In the genomic region with DNA sequence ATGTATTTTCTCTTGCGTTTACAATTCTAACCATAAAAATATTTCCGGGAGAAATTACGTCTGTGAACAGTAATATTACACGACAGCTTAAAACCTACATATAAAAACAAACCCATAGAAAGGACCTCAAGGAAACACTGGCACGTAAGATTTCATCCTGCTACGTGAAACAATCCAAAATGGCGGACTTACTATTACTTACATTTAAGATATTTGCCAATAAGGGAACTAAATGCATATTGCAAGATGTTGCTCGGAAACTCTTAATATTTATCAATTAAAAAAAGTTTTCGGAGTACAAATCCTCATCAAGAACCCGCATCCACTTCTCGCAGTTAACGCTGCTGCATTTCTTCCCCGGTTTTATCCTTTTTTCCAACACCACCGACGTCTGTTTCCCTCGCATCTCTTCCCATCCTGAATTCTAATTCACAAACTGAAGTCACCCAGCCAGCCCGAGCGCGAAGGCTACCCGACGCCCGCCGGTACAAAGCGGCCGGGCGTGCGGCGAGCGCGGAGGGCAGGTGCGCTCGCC, we compare ENCODE assay signal across 7 mouse cellular contexts. TPM values are rescaled to one million over a fixed set of nuclear protein-coding genes. Genes with fewer than 3 reads are reported as not detected.
A peak's percentile ranks its signal among the peaks of the same experiment; 100 is the strongest.
DNase-seq lines count a peak whose midpoint lies in the region; ATAC-seq lines count a peak whose summit lies in the region.

No protein-coding gene starts in this region.

- no peak for ATAC-seq in lung, embryonic 16.5 days (ENCODE audit: low read depth)
- ATAC-seq in forebrain, embryonic 11.5 days (replicated peaks; ENCODE audit: low FRiP score): no peak
- ATAC-seq in limb, embryonic 13.5 days (ENCODE audit: low FRiP score, low read depth): no peak
- no peak for ATAC-seq in stomach, embryonic 14.5 days (ENCODE audit: insufficient number of reproducible peaks, insufficient read depth, low FRiP score, low read depth)

- peaks cover 30% of the 10 kb centered on the region for H3K27me3 ChIP-seq in lung, embryonic 16.5 days (ENCODE audit: control insufficient read depth, insufficient read depth, low read depth, low read length)
- H3K27me3 ChIP-seq in forebrain, embryonic 11.5 days (ENCODE audit: control insufficient read depth, insufficient read depth, low read length): no peaks in the 10 kb centered on the region
- peaks cover 34% of the 10 kb centered on the region for H3K27me3 ChIP-seq in limb, embryonic 13.5 days
- peaks cover 21% of the 10 kb centered on the region for H3K27me3 ChIP-seq in stomach, embryonic 14.5 days (ENCODE audit: control insufficient read depth, insufficient read depth, low read length)

- H3K4me3 ChIP-seq in lung, embryonic 16.5 days (ENCODE audit: low read length): peak overlapping the region; percentile 58
- H3K4me3 ChIP-seq in forebrain, embryonic 11.5 days (ENCODE audit: low read depth, low read length): peak overlapping the region; percentile 75
- H3K4me3 ChIP-seq in limb, embryonic 13.5 days: peak overlapping the region; percentile 70
- peak overlapping the region; percentile 65 for H3K4me3 ChIP-seq in stomach, embryonic 14.5 days (ENCODE audit: low read depth, low read length)

- peaks cover 9% of the 10 kb centered on the region; the same call in 1 of the 2 replicates for H3K4me1 ChIP-seq in lung, embryonic 16.5 days (replicated peaks; ENCODE audit: control insufficient read depth, insufficient read depth, low read length)
- H3K4me1 ChIP-seq in forebrain, embryonic 11.5 days (replicated peaks; ENCODE audit: control insufficient read depth, insufficient read depth, low read length): no peaks in the 10 kb centered on the region
- peaks cover 4% of the 10 kb centered on the region; the same call in 1 of the 2 replicates for H3K4me1 ChIP-seq in limb, embryonic 13.5 days
- H3K4me1 ChIP-seq in stomach, embryonic 14.5 days (ENCODE audit: control insufficient read depth, insufficient read depth, low read length): 0 out of 2 replicates have a peak, but pooled peaks cover 4% of the 10 kb centered on the region

- WGBS in lung, embryonic 16.5 days: 1% methylated on average over 32 of the region's 32 CpGs
- under 1% methylated on average over 32 of the region's 32 CpGs for WGBS in forebrain, embryonic 11.5 days
- under 1% methylated on average over 32 of the region's 32 CpGs for WGBS in limb, embryonic 13.5 days
- 2% methylated on average over 28 of the region's 32 CpGs for WGBS in stomach, embryonic 14.5 days

- H3K9me3 ChIP-seq in lung, embryonic 16.5 days (ENCODE audit: control insufficient read depth, low read length): no peaks in the 10 kb centered on the region
- no peaks in the 10 kb centered on the region for H3K9me3 ChIP-seq in forebrain, embryonic 11.5 days (ENCODE audit: control insufficient read depth, low read length)
- H3K9me3 ChIP-seq in limb, embryonic 13.5 days: no peaks in the 10 kb centered on the region
- H3K9me3 ChIP-seq in stomach, embryonic 14.5 days (ENCODE audit: control insufficient read depth, low read depth, low read length): no peaks in the 10 kb centered on the region

- DNase-seq in lung, adult 18-20 months: no peak
- no peak for DNase-seq in forebrain, embryonic 11.5 days (ENCODE audit: low spot score)
- no peak for DNase-seq in thymus, adult 18-20 months
- no peak for DNase-seq in thymus, postnatal 10 days (ENCODE audit: low spot score in 2 of 2)

- no peak overlapping the region for H3K27ac ChIP-seq in lung, embryonic 16.5 days (ENCODE audit: low read length)
- H3K27ac ChIP-seq in forebrain, embryonic 11.5 days (ENCODE audit: low read depth, low read length): peak overlapping the region; percentile 85
- H3K27ac ChIP-seq in limb, embryonic 13.5 days: no peak overlapping the region
- H3K27ac ChIP-seq in stomach, embryonic 14.5 days (ENCODE audit: low read length): no peak overlapping the region

- H3K9ac ChIP-seq in lung, embryonic 16.5 days (ENCODE audit: low read length): no peak overlapping the region
- peak overlapping the region; percentile 82 for H3K9ac ChIP-seq in forebrain, embryonic 11.5 days (ENCODE audit: low read length)
- H3K9ac ChIP-seq in limb, embryonic 13.5 days: 0 out of 2 replicates have a peak overlapping the region, but pooled peaks have one; percentile 59
- H3K9ac ChIP-seq in stomach, embryonic 14.5 days (replicated peaks; ENCODE audit: low read depth, low read length): no peak overlapping the region

- peak overlapping the region; percentile 99 for H3K4me2 ChIP-seq in lung, embryonic 16.5 days (ENCODE audit: low read depth, low read length)
- H3K4me2 ChIP-seq in forebrain, embryonic 11.5 days (ENCODE audit: low read depth, low read length, severe bottlenecking): peak overlapping the region; percentile 77
- H3K4me2 ChIP-seq in limb, embryonic 13.5 days (replicated peaks): peak overlapping the region; percentile 98
- peak overlapping the region; percentile 99 for H3K4me2 ChIP-seq in stomach, embryonic 14.5 days (replicated peaks; ENCODE audit: low read depth, low read length)

- no peaks in the 10 kb centered on the region for H3K36me3 ChIP-seq in lung, embryonic 16.5 days (ENCODE audit: control insufficient read depth, insufficient read depth, low read length)
- H3K36me3 ChIP-seq in forebrain, embryonic 11.5 days (ENCODE audit: control insufficient read depth, insufficient read depth, low read length): no peaks in the 10 kb centered on the region
- no peaks in the 10 kb centered on the region for H3K36me3 ChIP-seq in limb, embryonic 13.5 days
- H3K36me3 ChIP-seq in stomach, embryonic 14.5 days (ENCODE audit: control insufficient read depth, insufficient read depth, low read length): no peaks in the 10 kb centered on the region

RNA-seq across cellular contexts. Expression of a gene that starts 0.9 kb away (rescaled TPM):
- polyA plus RNA-seq in lung, embryonic 16.5 days (2015; fragmentation: Nextera tagmentation; extraction: Ambion mirVana): 0.48 and 0.97 TPM in 2 replicates
- 23.3 and 27.6 TPM in 2 replicates for polyA plus RNA-seq in forebrain, embryonic 11.5 days (2014; fragmentation: Nextera tagmentation; extraction: Ambion mirVana)
- polyA plus RNA-seq in limb, embryonic 13.5 days (2015; fragmentation: Nextera tagmentation; extraction: Ambion mirVana): 3.7 and 5.5 TPM in 2 replicates
- 0.93 and 1.6 TPM in 2 replicates for polyA plus RNA-seq in stomach, embryonic 14.5 days (2014; fragmentation: Nextera tagmentation; extraction: Ambion mirVana)

Comparison
In these comparisons a context has a peak if more than half of its experiments do, and no peak if none do; other contexts are left out.
1. H3K9ac ChIP-seq: peak in forebrain, embryonic 11.5 days (single experiment) and limb, embryonic 13.5 days (single experiment); none in lung, embryonic 16.5 days (single experiment) and stomach, embryonic 14.5 days (single experiment).
2. Peak in every context shown above with its lines, with median percentiles within 50 percentile points of each other: H3K4me2 ChIP-seq and H3K4me3 ChIP-seq.